Mouse (Mus musculus) cerebellum, adult (tissue): ENCODE measurements around the gene Taf11.

ENCODE experiments used
- ATAC-seq: cut with Nextera tagmentation; 2 replicates; pipeline ENCODE4 v1.9.2; 2017; ENCODE audit warnings: mild to moderate bottlenecking, moderate library complexity, mixed read lengths; ENCODE audit not compliant: insufficient number of reproducible peaks, low FRiP score, low TSS enrichment

The Taf11 gene

GRCm38 (mm10) chr17:27857649-27858475, 51.8 kb downstream of the Taf11 start:
- no peak for ATAC-seq

- peak; percentile 66; the same call in 1 of the 2 replicates for ATAC-seq
These were observed 52.6 kb downstream of the Taf11 start for GRCm38 (mm10) chr17:27856798-27857648.

DNA sequence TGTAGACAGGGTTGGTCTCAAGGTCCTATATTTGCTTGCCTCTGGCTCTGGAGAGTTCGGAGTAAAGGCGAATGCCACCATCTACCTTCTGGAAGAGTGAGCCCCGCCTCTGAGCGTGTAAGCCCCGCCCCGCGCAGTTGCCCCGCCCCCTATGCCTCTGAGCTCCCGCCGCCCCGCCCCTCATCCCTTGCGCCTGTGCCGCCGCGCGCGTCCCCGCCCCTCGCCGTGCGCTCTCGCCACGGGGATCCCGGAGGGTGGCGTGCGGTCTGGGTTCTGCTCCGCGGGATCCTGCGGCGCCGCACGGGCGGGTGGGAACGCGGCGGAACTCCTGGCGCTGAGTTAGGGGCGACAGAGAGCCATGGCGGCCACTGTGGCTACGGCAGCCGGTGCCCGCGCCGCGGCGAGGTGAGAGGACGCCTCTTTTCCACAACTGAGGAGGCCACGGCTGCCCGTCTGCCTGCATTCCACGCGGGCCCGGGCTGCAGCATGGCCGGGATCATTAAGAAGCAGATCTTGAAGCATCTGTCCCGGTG, 53.3 kb downstream of the Taf11 start, which contains the start of gene Uhrf1bp1:
TSS of gene Uhrf1bp1 (plus strand) at position 177 of the 533 bp plus-strand sequence.
- ATAC-seq, result peak; percentile 56; the same call in 1 of the 2 replicates
